Mouse (Mus musculus) gonadal fat pad, adult 2 months (tissue): ENCODE measurements around the gene Prrt4. TPM values are rescaled to one million over a fixed set of nuclear protein-coding genes. Genes with fewer than 3 reads are reported as not detected.

Experiments used
- DNase-seq: peaks from one replicate; pipeline ENCODE4 v3.0.0-alpha.2; 2012; ENCODE audit warnings: low read depth
- polyA plus RNA-seq: library from polyadenylated mRNA; depleted of rRNA; stranded (reverse); fragments of >200 nt; gene quantifications from 2 replicates; pipeline ENCODE4 v1.2.3, GENCODE M21; 2012; rRNA removed

The Prrt4 gene
- polyA plus RNA-seq, 1 experiment: 2.1 TPM

GRCm38 (mm10) chr6:29150001-29150400, 29.4 kb downstream of the Prrt4 start:
- DNase-seq: no peak

- DNase-seq: no peak
Measured at GRCm38 (mm10) chr6:29147407-29148010, 31.9 kb downstream of the Prrt4 start.

GRCm38 (mm10) chr6:29146641-29147040, 32.7 kb downstream of the Prrt4 start:
- no peak for DNase-seq

GRCm38 (mm10) chr6:29145456-29146307, 33.7 kb downstream of the Prrt4 start:
- DNase-seq: no peak

- no peak for DNase-seq
Measured at GRCm38 (mm10) chr6:29144971-29145370, 34.4 kb downstream of the Prrt4 start.

GRCm38 (mm10) chr6:29143608-29144007, 35.8 kb downstream of the Prrt4 start:
- no peak for DNase-seq

- no peak for DNase-seq
Measured at GRCm38 (mm10) chr6:29137441-29137840, 41.9 kb downstream of the Prrt4 start.

- no peak for DNase-seq
Measured at GRCm38 (mm10) chr6:29133100-29133499, 46.3 kb downstream of the Prrt4 start.

GRCm38 (mm10) chr6:29126878-29127426, 52.4 kb downstream of the Prrt4 start:
- DNase-seq: no peak

GRCm38 (mm10) chr6:29119990-29120389, 59.4 kb downstream of the Prrt4 start:
- no peak for DNase-seq

Other genes with a start within 250 kb of the Prrt4 start
- 112 and 748 TPM in 2 replicates for gene Lep, start 119.4 kb downstream of the Prrt4 start, polyA plus RNA-seq
- 12.8 and 18.1 TPM in 2 replicates for gene Rbm28, start 14.6 kb downstream of the Prrt4 start, polyA plus RNA-seq
- 35.8 and 36.5 TPM in 2 replicates for gene Impdh1, start 36.8 kb upstream of the Prrt4 start, polyA plus RNA-seq
- 11.9 and 21.2 TPM in 2 replicates for gene Hilpda, start 92.9 kb upstream of the Prrt4 start, polyA plus RNA-seq
- gene Fam71f2, start 100.0 kb upstream of the Prrt4 start, polyA plus RNA-seq: 12.4 and 14.0 TPM in 2 replicates
- gene Fam71f1, start 139.6 kb upstream of the Prrt4 start, polyA plus RNA-seq: 0.77 and 2.0 TPM in 2 replicates
- 83.7 and 110 TPM in 2 replicates for gene Calu, start 168.5 kb upstream of the Prrt4 start, polyA plus RNA-seq
- gene Opn1sw, start 208.9 kb upstream of the Prrt4 start, polyA plus RNA-seq: 0.81 and 0.86 TPM in 2 replicates
- gene Ccdc136, start 216.7 kb upstream of the Prrt4 start, polyA plus RNA-seq: 6.1 and 8.4 TPM in 2 replicates